Mouse (Mus musculus) stomach, embryonic 16.5 days (tissue): ENCODE data around the gene Vav3. TPM values are rescaled to one million over a fixed set of nuclear protein-coding genes. Genes with fewer than 3 reads are reported as not detected.

Experiments
- ATAC-seq: fragments of 200-750 bp; cut with Nextera tagmentation; 2 replicates; pipeline ENCODE4 v1.8.0; 2017; ENCODE audit warnings: moderate number of reproducible peaks, moderate TSS enrichment; ENCODE audit not compliant: insufficient read depth, low FRiP score
- H3K27ac ChIP-seq: fragments of 300-500 bp; sonication (generic); 2 replicates; pipeline ENCODE4 v1.5.1; 2014; ENCODE audit warnings: low read length
- H3K27me3 ChIP-seq: fragments of 300-500 bp; sonication (generic); 2 replicates; pipeline ENCODE4 v1.6.1; 2014; ENCODE audit warnings: low read length, control low read depth, mixed read lengths; ENCODE audit not compliant: control insufficient read depth, insufficient read depth
- H3K36me3 ChIP-seq: fragments of 300-500 bp; sonication (generic); 2 replicates; pipeline ENCODE4 v1.6.1; 2014; ENCODE audit warnings: low read length; ENCODE audit not compliant: control insufficient read depth, insufficient read depth
- H3K4me1 ChIP-seq: fragments of 300-500 bp; sonication (generic); 2 replicates; pipeline ENCODE4 v1.6.1; 2014; ENCODE audit warnings: low read length, control low read depth, mixed read lengths; ENCODE audit not compliant: control insufficient read depth, insufficient read depth
- H3K4me2 ChIP-seq: fragments of 300-500 bp; sonication (generic); 2 replicates; pipeline ENCODE4 v1.6.1; 2014; ENCODE audit warnings: low read depth, low read length, mixed read lengths
- H3K4me3 ChIP-seq: fragments of 300-500 bp; sonication (generic); replicated peaks from 2 replicates; pipeline ENCODE4 v1.5.1; 2014; ENCODE audit warnings: mild to moderate bottlenecking, low read length
- H3K9ac ChIP-seq: fragments of 300-500 bp; sonication (generic); 2 replicates; pipeline ENCODE4 v1.6.1; 2014; ENCODE audit warnings: low read length
- H3K9me3 ChIP-seq: fragments of 300-500 bp; sonication (generic); replicated peaks from 2 replicates; pipeline ENCODE4 v1.6.1; 2016; ENCODE audit warnings: low read length, control low read depth; ENCODE audit not compliant: control insufficient read depth
- WGBS: fragments of 180-500 bp; shearing (Covaris S2); extraction: QIAGEN DNeasy Blood & Tissue Kit; methylation state at CpG from one replicate; pipeline ENCODE4 v1.1.7; 2014; 5-methylcytosine and 5-hydroxymethylcytosine counted together
- polyA plus RNA-seq: library from polyadenylated mRNA; unstranded; fragments of >200 nt; fragmentation: Nextera tagmentation; extraction: Ambion mirVana; gene quantifications from 2 replicates; pipeline ENCODE4 v1.2.1, GENCODE M21; 2015

The Vav3 gene
- polyA plus RNA-seq, 1 experiment from 2014 or later = 20.5 TPM

- no peaks in the 10 kb centered on the region for H3K9me3 ChIP-seq
- no peaks in the 10 kb centered on the region for H3K36me3 ChIP-seq
- no peak overlapping the region for H3K27ac ChIP-seq
- H3K4me3 ChIP-seq = no peak overlapping the region
- no peak overlapping the region for H3K4me2 ChIP-seq
- H3K27me3 ChIP-seq = no peaks in the 10 kb centered on the region
- no peak overlapping the region for H3K9ac ChIP-seq
- no peak for ATAC-seq
- no peaks in the 10 kb centered on the region for H3K4me1 ChIP-seq
Observed at GRCm38 (mm10) chr3:109585946-109586345, 245.5 kb downstream of the Vav3 start.

GRCm38 (mm10) chr3:109592970-109593369, 252.5 kb downstream of the Vav3 start:
- Histone ChIP-seq H3K9ac (no peak overlapping the region), H3K4me2 (no peak overlapping the region), H3K4me3 (no peak overlapping the region), H3K9me3 (no peaks in the 10 kb centered on the region), H3K4me1 (no peaks in the 10 kb centered on the region), H3K36me3 (no peaks in the 10 kb centered on the region), H3K27me3 (no peaks in the 10 kb centered on the region), H3K27ac (no peak overlapping the region)
- 79% methylated on average over 6 of the region's 6 CpGs for WGBS
- ATAC-seq = no peak

- 51% methylated on average over 3 of the region's 3 CpGs for WGBS
Observed at GRCm38 (mm10) chr3:109596084-109596483, 255.6 kb downstream of the Vav3 start.

GRCm38 (mm10) chr3:109600699-109601451, 260.4 kb downstream of the Vav3 start:
- H3K27ac ChIP-seq = no peak overlapping the region
- 50% methylated on average over 4 of the region's 4 CpGs for WGBS
- H3K9ac ChIP-seq = no peak overlapping the region
- H3K4me1 ChIP-seq = no peaks in the 10 kb centered on the region
- ATAC-seq = no peak
- H3K4me2 ChIP-seq = no peak overlapping the region
- H3K9me3 ChIP-seq = no peaks in the 10 kb centered on the region
- no peaks in the 10 kb centered on the region for H3K36me3 ChIP-seq
- no peak overlapping the region for H3K4me3 ChIP-seq
- H3K27me3 ChIP-seq = no peaks in the 10 kb centered on the region

More at GRCm38 (mm10) chr3:109596084-109596483, 255.6 kb downstream of the Vav3 start:
- no peaks in the 10 kb centered on the region for H3K27me3 ChIP-seq
- no peak overlapping the region for H3K9ac ChIP-seq
- H3K36me3 ChIP-seq = no peaks in the 10 kb centered on the region
- peak; percentile 89; the same call in 1 of the 2 replicates for ATAC-seq
- 0 out of 2 replicates have a peak overlapping the region, but pooled peaks have one; percentile 2 for H3K27ac ChIP-seq
- no peaks in the 10 kb centered on the region for H3K4me1 ChIP-seq
- H3K9me3 ChIP-seq = no peaks in the 10 kb centered on the region
- no peak overlapping the region for H3K4me3 ChIP-seq
- H3K4me2 ChIP-seq = no peak overlapping the region

- no peaks in the 10 kb centered on the region for H3K4me1 ChIP-seq
- H3K27ac ChIP-seq = no peak overlapping the region
- 63% methylated on average over 1 of the region's 1 CpGs for WGBS
- no peaks in the 10 kb centered on the region for H3K9me3 ChIP-seq
- no peaks in the 10 kb centered on the region for H3K27me3 ChIP-seq
- H3K4me2 ChIP-seq = no peak overlapping the region
- no peak for ATAC-seq
- no peak overlapping the region for H3K9ac ChIP-seq
- no peak overlapping the region for H3K4me3 ChIP-seq
- no peaks in the 10 kb centered on the region for H3K36me3 ChIP-seq
Observed at GRCm38 (mm10) chr3:109602753-109603152, 262.3 kb downstream of the Vav3 start.

- H3K36me3 ChIP-seq = no peaks in the 10 kb centered on the region
- no peak for ATAC-seq
- no peak overlapping the region for H3K4me3 ChIP-seq
- H3K9ac ChIP-seq = no peak overlapping the region
- no peaks in the 10 kb centered on the region for H3K4me1 ChIP-seq
- H3K4me2 ChIP-seq = no peak overlapping the region
- WGBS = 72% methylated on average over 2 of the region's 2 CpGs
- no peaks in the 10 kb centered on the region for H3K9me3 ChIP-seq
- H3K27ac ChIP-seq = no peak overlapping the region
- H3K27me3 ChIP-seq = no peaks in the 10 kb centered on the region
Observed at GRCm38 (mm10) chr3:109606121-109606520, 265.7 kb downstream of the Vav3 start.

- Histone ChIP-seq H3K4me2 (no peak overlapping the region), H3K4me3 (no peak overlapping the region), H3K36me3 (no peaks in the 10 kb centered on the region), H3K9me3 (no peaks in the 10 kb centered on the region), H3K27me3 (no peaks in the 10 kb centered on the region), H3K27ac (peak overlapping the region; percentile 60; the same call in 1 of the 2 replicates), H3K4me1 (peaks cover 3% of the 10 kb centered on the region; the same call in 1 of the 2 replicates), H3K9ac (no peak overlapping the region)
- 34% methylated on average over 3 of the region's 3 CpGs for WGBS
- peak; percentile 40; the same call in 1 of the 2 replicates for ATAC-seq
Observed at GRCm38 (mm10) chr3:109621721-109622120, 281.3 kb downstream of the Vav3 start.

- 86% methylated on average over 1 of the region's 1 CpGs for WGBS
- H3K27me3 ChIP-seq = no peaks in the 10 kb centered on the region
- no peak overlapping the region for H3K4me3 ChIP-seq
- ATAC-seq = peak; percentile 47; the same call in 1 of the 2 replicates
- H3K4me2 ChIP-seq = no peak overlapping the region
- peaks cover 3% of the 10 kb centered on the region; the same call in 1 of the 2 replicates for H3K4me1 ChIP-seq
- no peaks in the 10 kb centered on the region for H3K9me3 ChIP-seq
- no peaks in the 10 kb centered on the region for H3K36me3 ChIP-seq
- 0 out of 2 replicates have a peak overlapping the region, but pooled peaks have one; percentile 60 for H3K27ac ChIP-seq
- H3K9ac ChIP-seq = no peak overlapping the region
Observed at GRCm38 (mm10) chr3:109622361-109622760, 281.9 kb downstream of the Vav3 start.

GRCm38 (mm10) chr3:109622816-109623215, 282.4 kb downstream of the Vav3 start:
- 72% methylated on average over 1 of the region's 1 CpGs for WGBS
- Histone ChIP-seq H3K9ac (no peak overlapping the region), H3K27me3 (no peaks in the 10 kb centered on the region), H3K4me1 (peaks cover 3% of the 10 kb centered on the region; the same call in 1 of the 2 replicates), H3K36me3 (no peaks in the 10 kb centered on the region), H3K4me3 (no peak overlapping the region), H3K9me3 (no peaks in the 10 kb centered on the region), H3K4me2 (no peak overlapping the region), H3K27ac (peak overlapping the region; percentile 58)
- ATAC-seq = 0 out of 2 replicates have a peak, but pooled peaks have one; percentile 10
